Comparison of ENCODE assay signal across 11 mouse cellular contexts in the genomic region with DNA sequence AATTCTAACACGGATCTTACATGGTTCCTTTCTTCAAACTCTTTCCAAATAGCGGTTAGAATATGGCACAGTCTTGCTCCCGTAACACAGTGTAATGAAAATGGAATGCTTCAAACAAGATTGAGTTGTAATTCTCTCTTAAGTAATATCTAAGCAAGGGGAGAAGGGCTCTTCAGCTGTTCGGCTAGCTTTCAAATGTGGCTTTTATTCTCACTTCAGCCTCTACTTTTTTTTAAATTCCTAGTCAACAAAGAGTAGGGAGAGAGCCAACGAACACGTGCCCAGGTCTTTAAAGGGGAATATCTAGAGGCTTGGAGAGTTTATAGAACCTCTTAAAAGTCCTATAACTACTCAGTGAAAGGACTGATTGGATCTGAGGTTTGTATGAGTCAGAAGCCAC.
"Had no signal": no experiment of that assay in that cellular context is flagged by ENCODE, and none has a peak within 500 bp of the region (broad histone marks: within the 10 kb centered on the region; RNA-seq: fewer than 3 reads in every experiment).

No protein-coding gene starts in this region.

- H3K4me3 ChIP-seq: kidney, embryonic 15.5 days; liver, embryonic 13.5 days; midbrain, embryonic 13.5 days had no signal

- H3K4me1 ChIP-seq: liver, embryonic 13.5 days; midbrain, embryonic 13.5 days had no signal

- ATAC-seq: intestine, postnatal 0 days; midbrain, embryonic 13.5 days; midbrain, embryonic 16.5 days had no signal

- H3K27me3 ChIP-seq: kidney, embryonic 15.5 days; liver, embryonic 13.5 days; midbrain, embryonic 13.5 days had no signal

- H3K27ac ChIP-seq: kidney, embryonic 15.5 days; liver, embryonic 13.5 days; midbrain, embryonic 13.5 days had no signal

- H3K9ac ChIP-seq: kidney, embryonic 15.5 days; liver, embryonic 13.5 days; midbrain, embryonic 13.5 days had no signal

- DNase-seq: kidney, adult 2 months; kidney, postnatal 10 days; kidney, postnatal 36 days; liver, embryonic 13.5 days; thymus, adult 18-20 months; thymus, postnatal 14 days; thymus, postnatal 4 days had no signal

- H3K36me3 ChIP-seq: kidney, embryonic 15.5 days; liver, embryonic 13.5 days; midbrain, embryonic 13.5 days had no signal

- H3K4me2 ChIP-seq: kidney, embryonic 15.5 days; liver, embryonic 13.5 days; midbrain, embryonic 13.5 days had no signal

- H3K9me3 ChIP-seq: kidney, embryonic 15.5 days; liver, embryonic 13.5 days; midbrain, embryonic 13.5 days had no signal
